Mouse (Mus musculus): ENCODE data around the gene Clk1. TPM values are rescaled to one million over a fixed set of nuclear protein-coding genes. Genes with fewer than 3 reads are reported as not detected.

Gene Clk1
- polyA plus RNA-seq, 1 experiment from 2014 or later: 129 TPM

GRCm38 (mm10) chr1:58396179-58396578 is 27.7 kb downstream of the Clk1 start:
- Histone ChIP-seq H3K27ac (ENCODE audit: low read depth, low read length) (no peak overlapping the region), H3K4me1 (replicated peaks; ENCODE audit: control insufficient read depth, insufficient read depth, low read length) (peaks cover 7% of the 10 kb centered on the region; the same call in 1 of the 2 replicates), H3K4me2 (no peak overlapping the region), H3K36me3 (ENCODE audit: control insufficient read depth, insufficient read depth, low read length) (peaks cover 46% of the 10 kb centered on the region), H3K9me3 (ENCODE audit: control insufficient read depth, low read length) (no peaks in the 10 kb centered on the region), H3K4me3 (ENCODE audit: low read depth, low read length) (no peak overlapping the region), H3K9ac (ENCODE audit: low read depth, low read length) (no peak overlapping the region), H3K27me3 (replicated peaks; ENCODE audit: control insufficient read depth, insufficient read depth, low read length) (no peaks in the 10 kb centered on the region)
- no peak for DNase-seq (ENCODE audit: low spot score)
- 97% methylated on average over 1 of the region's 1 CpGs for WGBS
- no peak for ATAC-seq (replicated peaks; ENCODE audit: low FRiP score)

DNA sequence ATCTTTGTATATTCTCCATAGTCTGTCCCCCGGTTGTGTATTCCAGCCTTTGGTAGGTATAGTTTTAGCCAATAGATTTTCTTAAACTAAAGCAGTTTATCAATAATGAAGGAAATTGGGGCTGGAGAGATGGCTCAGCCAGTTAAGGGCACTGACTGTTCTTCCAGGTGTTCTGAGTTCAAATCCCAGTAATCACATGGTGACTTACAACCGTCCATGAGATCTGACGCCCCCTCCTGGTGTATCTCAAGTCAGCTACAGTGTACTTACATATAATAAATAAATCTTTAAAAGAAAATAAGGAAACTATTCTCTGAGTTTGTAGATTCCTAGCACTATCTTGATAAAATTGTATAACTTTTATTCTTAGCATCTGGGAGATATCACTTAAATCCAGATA is 28.5 kb downstream of the Clk1 start:
- H3K27me3 ChIP-seq (replicated peaks; ENCODE audit: control insufficient read depth, insufficient read depth, low read length): no peaks in the 10 kb centered on the region
- H3K4me1 ChIP-seq (replicated peaks; ENCODE audit: control insufficient read depth, insufficient read depth, low read length): peaks cover 7% of the 10 kb centered on the region; the same call in 1 of the 2 replicates
- no peak overlapping the region for H3K4me2 ChIP-seq
- DNase-seq (ENCODE audit: low spot score) (no peak), ATAC-seq (replicated peaks; ENCODE audit: low FRiP score) (no peak)
- H3K9me3 ChIP-seq (ENCODE audit: control insufficient read depth, low read length): no peaks in the 10 kb centered on the region
- H3K9ac ChIP-seq (ENCODE audit: low read depth, low read length): no peak overlapping the region
- 88% methylated on average over 3 of the region's 3 CpGs for WGBS
- H3K36me3 ChIP-seq (ENCODE audit: control insufficient read depth, insufficient read depth, low read length): peaks cover 40% of the 10 kb centered on the region
- no peak overlapping the region for H3K4me3 ChIP-seq (ENCODE audit: low read depth, low read length)
- no peak overlapping the region for H3K27ac ChIP-seq (ENCODE audit: low read depth, low read length)

GRCm38 (mm10) chr1:58393284-58394195 is 30.3 kb downstream of the Clk1 start:
- Histone ChIP-seq H3K27ac (ENCODE audit: low read depth, low read length) (peak overlapping the region; percentile 98), H3K9ac (ENCODE audit: low read depth, low read length) (peak overlapping the region; percentile 96), H3K4me2 (peak overlapping the region; percentile 79), H3K4me1 (replicated peaks; ENCODE audit: control insufficient read depth, insufficient read depth, low read length) (peaks cover 7% of the 10 kb centered on the region; the same call in 1 of the 2 replicates), H3K27me3 (replicated peaks; ENCODE audit: control insufficient read depth, insufficient read depth, low read length) (no peaks in the 10 kb centered on the region), H3K9me3 (ENCODE audit: control insufficient read depth, low read length) (no peaks in the 10 kb centered on the region), H3K4me3 (ENCODE audit: low read depth, low read length) (peak overlapping the region; percentile 96), H3K36me3 (ENCODE audit: control insufficient read depth, insufficient read depth, low read length) (peaks cover 30% of the 10 kb centered on the region)
- DNase-seq (ENCODE audit: low spot score) (peak; percentile 64), ATAC-seq (replicated peaks; ENCODE audit: low FRiP score) (peak; percentile 53)
- WGBS: 1% methylated on average over 66 of the region's 90 CpGs

- under 1% methylated on average over 59 of the region's 61 CpGs for WGBS
- ATAC-seq (replicated peaks; ENCODE audit: low FRiP score): peak; percentile 96
- Histone ChIP-seq H3K4me2 (peak within 1 kb of the TSS; percentile 79), H3K4me1 (replicated peaks; ENCODE audit: control insufficient read depth, insufficient read depth, low read length) (peaks cover 7% of the 10 kb centered on the region; the same call in 1 of the 2 replicates), H3K9me3 (ENCODE audit: control insufficient read depth, low read length) (no peaks in the 10 kb centered on the region), H3K9ac (ENCODE audit: low read depth, low read length) (peak within 1 kb of the TSS; percentile 96), H3K27ac (ENCODE audit: low read depth, low read length) (peak within 1 kb of the TSS; percentile 98), H3K4me3 (ENCODE audit: low read depth, low read length) (peak within 1 kb of the TSS; percentile 96), H3K36me3 (ENCODE audit: control insufficient read depth, insufficient read depth, low read length) (peaks cover 25% of the 10 kb centered on the region), H3K27me3 (replicated peaks; ENCODE audit: control insufficient read depth, insufficient read depth, low read length) (no peaks in the 10 kb centered on the region)
- DNase-seq (ENCODE audit: low spot score): peak; percentile 96
Measured at GRCm38 (mm10) chr1:58392652-58393283, 31.1 kb downstream of the Clk1 start, which contains the start of gene Bzw1. TSS of gene Bzw1 (plus strand) at chr1:58392898.

DNA sequence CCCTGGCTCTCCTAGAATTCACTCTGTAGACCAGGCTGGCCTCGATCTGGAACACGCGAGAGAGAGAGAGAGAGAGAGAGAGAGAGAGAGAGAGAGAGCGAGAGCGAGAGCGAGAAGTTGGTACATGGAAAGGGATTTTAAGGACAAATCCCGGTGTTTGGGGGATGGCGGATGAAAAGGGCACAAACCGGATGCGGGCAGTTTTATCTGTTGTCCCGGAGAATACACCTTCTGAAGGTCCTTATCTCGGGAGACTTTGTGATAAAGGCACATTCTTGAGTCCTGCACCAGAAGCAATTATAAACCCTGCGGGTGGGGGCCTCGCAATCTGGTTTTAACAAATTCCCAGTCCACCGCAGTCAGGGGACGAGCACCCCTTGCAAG is 31.6 kb downstream of the Clk1 start:
- Histone ChIP-seq H3K9ac (ENCODE audit: low read depth, low read length) (peak overlapping the region; percentile 96), H3K27ac (ENCODE audit: low read depth, low read length) (peak overlapping the region; percentile 98), H3K36me3 (ENCODE audit: control insufficient read depth, insufficient read depth, low read length) (peaks cover 23% of the 10 kb centered on the region), H3K4me2 (peak overlapping the region; percentile 79), H3K4me3 (ENCODE audit: low read depth, low read length) (peak overlapping the region; percentile 96), H3K27me3 (replicated peaks; ENCODE audit: control insufficient read depth, insufficient read depth, low read length) (no peaks in the 10 kb centered on the region), H3K9me3 (ENCODE audit: control insufficient read depth, low read length) (no peaks in the 10 kb centered on the region), H3K4me1 (replicated peaks; ENCODE audit: control insufficient read depth, insufficient read depth, low read length) (peaks cover 7% of the 10 kb centered on the region; the same call in 1 of the 2 replicates)
- WGBS: 0% methylated on average over 16 of the region's 16 CpGs
- DNase-seq (ENCODE audit: low spot score) (no peak), ATAC-seq (replicated peaks; ENCODE audit: low FRiP score) (no peak; the same call in 1 of the 2 replicates)

DNA sequence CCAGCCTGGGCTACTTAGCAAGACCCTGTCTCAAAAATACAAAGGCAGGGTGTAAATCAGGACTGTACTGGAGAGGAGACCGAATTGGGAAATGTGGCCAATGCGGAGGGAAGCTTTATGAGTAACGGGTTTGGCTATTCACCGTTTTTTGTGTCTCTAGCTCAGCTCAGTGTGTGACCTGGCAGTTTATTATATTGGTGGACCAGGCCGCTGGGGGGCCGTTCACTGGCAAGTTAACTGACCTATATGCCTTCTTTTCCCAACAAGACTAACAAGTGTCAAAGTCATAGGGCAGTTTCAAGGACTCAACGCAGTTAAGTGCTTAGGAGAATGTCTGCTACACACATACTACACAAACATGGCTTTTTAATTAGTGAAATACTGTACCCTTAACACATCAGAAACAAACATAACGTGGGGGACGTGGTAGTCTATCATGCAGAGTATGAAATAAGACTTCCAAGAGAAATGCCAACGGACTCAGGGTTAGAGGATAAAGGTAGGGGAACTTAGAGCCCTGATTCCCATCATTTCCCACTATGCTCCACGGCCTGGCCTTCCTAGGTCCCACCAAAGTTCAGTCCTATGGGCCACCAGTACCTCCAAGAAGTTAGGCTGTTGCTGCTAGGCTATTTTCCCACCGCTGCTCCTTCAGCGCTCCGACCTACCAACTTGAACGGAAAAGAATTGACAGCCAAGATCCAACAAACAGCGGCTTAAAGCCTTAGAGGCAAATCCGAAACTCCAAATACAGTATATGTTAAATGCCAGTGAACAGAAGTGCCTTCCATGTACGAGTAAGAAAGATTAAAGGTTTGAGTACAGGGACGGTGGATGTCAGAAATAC is 32.2 kb downstream of the Clk1 start:
- Histone ChIP-seq H3K36me3 (ENCODE audit: control insufficient read depth, insufficient read depth, low read length) (peaks cover 17% of the 10 kb centered on the region), H3K4me2 (peak overlapping the region; percentile 79), H3K27ac (ENCODE audit: low read depth, low read length) (peak overlapping the region; percentile 98), H3K4me3 (ENCODE audit: low read depth, low read length) (peak overlapping the region; percentile 96), H3K9me3 (ENCODE audit: control insufficient read depth, low read length) (no peaks in the 10 kb centered on the region), H3K9ac (ENCODE audit: low read depth, low read length) (peak overlapping the region; percentile 96), H3K4me1 (replicated peaks; ENCODE audit: control insufficient read depth, insufficient read depth, low read length) (peaks cover 7% of the 10 kb centered on the region; the same call in 1 of the 2 replicates), H3K27me3 (replicated peaks; ENCODE audit: control insufficient read depth, insufficient read depth, low read length) (no peaks in the 10 kb centered on the region)
- 45% methylated on average over 19 of the region's 19 CpGs for WGBS
- no peak for DNase-seq (ENCODE audit: low spot score)
- no peak for ATAC-seq (replicated peaks; ENCODE audit: low FRiP score)

DNA sequence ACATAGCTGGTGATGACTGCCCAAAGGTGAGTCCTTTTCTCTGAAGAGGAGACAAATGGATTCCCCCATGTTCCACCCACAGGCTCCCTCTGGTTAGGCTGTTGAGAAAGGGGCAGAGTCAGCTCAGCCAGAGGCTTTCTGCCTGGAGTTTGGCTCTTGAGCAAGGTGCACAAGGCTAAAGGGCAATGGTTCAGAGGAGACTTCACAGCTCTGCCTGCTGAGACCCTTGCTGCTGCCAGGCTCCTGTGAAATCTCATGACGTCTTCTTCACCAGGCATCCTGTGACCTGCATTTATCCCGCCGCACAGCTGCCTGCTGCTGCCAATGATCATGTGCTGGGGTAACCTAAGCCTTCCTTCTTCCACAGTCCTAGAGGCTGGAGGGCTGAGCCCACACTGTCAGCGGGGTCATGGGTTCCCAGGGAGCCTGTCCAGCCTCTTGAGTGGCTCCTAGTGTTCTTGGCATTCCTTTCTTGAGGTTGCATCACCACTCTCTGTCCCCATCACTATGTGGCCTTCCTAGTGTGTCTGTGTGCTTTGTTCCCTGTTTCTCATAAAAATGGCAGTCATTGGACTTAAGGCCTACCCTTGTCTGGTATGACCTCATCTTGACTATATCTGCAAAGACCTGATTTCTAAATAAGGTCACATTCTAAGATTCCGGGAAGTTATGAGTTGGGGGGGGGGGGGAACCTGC is 41.1 kb downstream of the Clk1 start:
- H3K4me3 ChIP-seq (ENCODE audit: low read depth, low read length): no peak overlapping the region
- 80% methylated on average over 5 of the region's 5 CpGs for WGBS

More for the DNA sequence above, 41.1 kb downstream of the Clk1 start:
- no peak overlapping the region for H3K27ac ChIP-seq (ENCODE audit: low read depth, low read length)
- no peaks in the 10 kb centered on the region for H3K36me3 ChIP-seq (ENCODE audit: control insufficient read depth, insufficient read depth, low read length)
- no peaks in the 10 kb centered on the region for H3K27me3 ChIP-seq (replicated peaks; ENCODE audit: control insufficient read depth, insufficient read depth, low read length)
- ATAC-seq (replicated peaks; ENCODE audit: low FRiP score): no peak
- H3K9me3 ChIP-seq (ENCODE audit: control insufficient read depth, low read length): no peaks in the 10 kb centered on the region
- no peaks in the 10 kb centered on the region for H3K4me1 ChIP-seq (replicated peaks; ENCODE audit: control insufficient read depth, insufficient read depth, low read length)
- no peak for DNase-seq (ENCODE audit: low spot score)
- H3K9ac ChIP-seq (ENCODE audit: low read depth, low read length): no peak overlapping the region
- no peak overlapping the region for H3K4me2 ChIP-seq

Data from liver, embryonic 11.5 days (tissue).